Mouse (Mus musculus): Measurements from ENCODE around the gene Kcnip1.

Gene Kcnip1

GRCm38 (mm10) chr11:33827829-33828206 lies 165.1 kb downstream of the Kcnip1 start:
- DNase-seq (ENCODE audit: low spot score), result no peak

- no peak for DNase-seq (ENCODE audit: low spot score)
Measured at GRCm38 (mm10) chr11:33827085-33827828, 165.7 kb downstream of the Kcnip1 start.

DNA sequence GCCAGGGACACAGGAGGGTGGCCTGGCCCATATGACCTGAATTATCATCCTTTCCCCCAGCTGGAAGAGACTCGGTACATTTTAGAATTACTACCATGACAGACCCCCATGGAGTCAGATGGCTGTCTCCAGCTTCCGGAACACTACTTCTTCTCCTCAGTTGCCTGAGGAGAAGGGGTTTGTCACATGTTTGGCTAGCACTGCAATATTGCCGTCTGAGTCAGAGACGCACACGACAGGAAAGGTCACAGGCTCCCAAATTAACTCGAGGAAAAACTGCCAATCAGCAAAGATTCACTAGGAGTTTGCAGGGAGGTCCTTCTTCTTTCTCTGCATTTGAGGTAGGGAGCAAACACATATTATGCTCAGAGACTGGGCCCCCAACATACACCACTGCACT lies 168.2 kb downstream of the Kcnip1 start:
- DNase-seq (ENCODE audit: low spot score), result no peak

DNA sequence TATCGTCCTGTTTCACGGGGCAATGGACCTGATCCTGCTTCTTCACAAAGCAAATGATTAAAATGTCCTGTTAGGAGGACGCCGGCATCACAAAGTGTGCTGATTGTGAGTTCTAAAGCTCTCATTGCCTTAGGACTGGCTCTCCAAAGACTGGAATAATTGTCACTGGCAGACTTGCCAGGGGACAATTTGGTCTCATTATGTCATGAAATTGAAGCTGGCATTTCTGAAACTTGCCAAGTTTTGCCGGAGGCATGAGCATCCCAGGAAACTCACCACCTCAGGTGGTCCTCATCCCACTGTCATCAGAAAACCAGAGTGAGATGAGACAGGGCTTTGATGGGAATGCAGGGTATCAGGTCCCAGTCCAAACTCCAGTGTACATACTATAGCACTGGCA lies 171.6 kb downstream of the Kcnip1 start:
- DNase-seq (ENCODE audit: low spot score), result no peak

GRCm38 (mm10) chr11:33820876-33821275 lies 172.1 kb downstream of the Kcnip1 start:
- DNase-seq (ENCODE audit: low spot score), result no peak

DNA sequence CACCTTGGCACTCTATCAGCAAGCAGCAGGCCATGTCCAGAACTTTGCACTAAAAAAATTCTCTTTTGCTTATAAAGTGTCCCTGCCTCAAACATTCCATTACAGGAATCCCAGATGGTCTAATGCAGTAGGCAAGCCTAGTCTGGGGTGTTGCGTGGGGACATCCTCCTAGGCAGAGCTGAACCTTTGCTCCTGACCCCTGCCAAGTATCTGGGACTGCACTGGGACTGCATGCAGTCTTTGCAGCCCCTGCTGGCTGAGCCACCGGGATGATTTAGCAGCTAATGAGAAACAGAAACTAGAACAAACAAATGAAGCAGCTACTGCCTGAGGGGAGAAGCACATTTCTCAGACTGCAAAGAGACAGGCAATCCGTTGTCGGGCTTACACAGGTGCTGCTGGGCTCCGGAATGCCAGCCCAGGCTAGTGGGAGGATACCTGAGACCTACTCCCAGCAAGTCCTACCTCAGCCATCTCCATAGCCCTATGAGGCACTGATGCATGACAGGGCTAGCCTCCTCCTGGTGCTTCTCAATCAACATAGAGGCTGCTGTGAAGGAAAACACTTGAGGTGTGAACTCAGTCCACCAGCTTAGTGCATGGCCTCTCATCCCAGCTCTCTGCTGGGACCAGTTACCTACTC lies 174.0 kb downstream of the Kcnip1 start:
- no peak for DNase-seq (ENCODE audit: low spot score)

DNA sequence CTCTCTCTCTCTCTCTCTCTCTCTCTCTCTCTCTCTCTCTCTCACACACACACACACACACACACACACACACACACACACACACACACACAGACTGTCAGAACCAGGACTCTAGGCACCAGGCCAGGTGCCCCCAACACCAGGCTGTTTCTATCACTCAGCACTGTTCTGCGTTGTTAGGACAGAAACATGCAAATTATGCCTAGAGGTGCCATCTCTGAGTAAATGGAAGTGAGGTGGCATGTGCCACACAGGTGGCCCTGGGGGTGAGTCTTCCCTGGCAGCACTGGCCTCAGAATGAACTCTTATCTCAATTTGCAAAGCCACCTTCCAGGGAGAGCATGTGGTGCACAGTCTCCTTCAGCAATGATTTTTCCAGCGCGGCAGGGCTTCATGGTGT lies 176.9 kb downstream of the Kcnip1 start:
- DNase-seq (ENCODE audit: low spot score), result no peak

- no peak for DNase-seq (ENCODE audit: low spot score)
Measured at GRCm38 (mm10) chr11:33810105-33810504, 182.8 kb downstream of the Kcnip1 start.

DNA sequence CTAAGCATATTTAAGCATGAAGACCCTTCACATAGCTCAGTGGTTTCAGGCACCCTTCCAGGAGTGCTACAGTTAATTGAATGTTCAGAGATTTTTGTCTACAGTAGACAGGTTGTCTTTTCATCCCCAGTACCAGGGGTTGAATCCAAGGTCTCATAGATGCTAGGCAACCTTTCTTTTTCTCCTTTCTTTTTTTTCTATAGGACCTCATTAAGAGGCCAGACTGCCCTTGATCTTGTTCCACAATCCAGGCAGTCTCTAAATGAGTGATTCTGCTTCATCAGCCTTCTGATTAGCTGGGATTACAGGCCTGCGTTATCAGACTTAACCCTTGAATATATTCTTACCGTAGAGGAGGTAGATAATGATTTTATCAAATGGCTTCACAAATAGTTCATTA lies 189.9 kb downstream of the Kcnip1 start:
- DNase-seq (ENCODE audit: low spot score), result no peak

DNA sequence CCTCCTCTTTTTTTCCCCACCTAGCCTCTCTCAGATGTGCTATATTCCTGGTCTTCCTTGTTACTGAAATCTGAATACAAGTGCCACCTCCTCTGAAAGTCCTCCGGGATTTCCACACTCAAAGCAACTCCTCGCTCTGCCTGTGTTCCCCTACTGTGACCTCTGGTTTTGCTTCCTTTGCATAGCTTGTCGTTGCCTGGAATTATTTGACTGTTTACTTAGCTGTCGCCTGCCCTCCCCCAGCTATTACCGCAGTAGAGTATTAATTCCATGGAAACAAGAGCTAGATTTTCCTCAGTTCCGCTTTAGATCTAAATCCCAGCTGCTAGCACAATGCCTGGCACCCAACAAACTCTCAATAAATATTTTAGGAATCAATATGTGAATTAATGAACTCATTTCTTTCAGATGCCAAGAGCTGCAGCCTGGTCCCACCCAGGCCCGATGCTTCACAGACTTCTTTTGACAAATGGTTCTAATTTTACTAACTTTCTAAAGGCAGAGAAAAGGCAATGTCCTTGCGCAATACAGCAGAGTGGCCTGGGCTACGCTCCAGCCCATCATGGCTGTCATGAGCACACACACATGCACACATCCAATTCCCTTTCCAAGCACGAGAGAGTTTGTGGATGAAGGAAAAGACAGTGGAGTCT lies 192.4 kb downstream of the Kcnip1 start:
- no peak for DNase-seq (ENCODE audit: low spot score)

- no peak for DNase-seq (ENCODE audit: low spot score)
Measured at GRCm38 (mm10) chr11:33799933-33800332, 193.0 kb downstream of the Kcnip1 start.

DNA sequence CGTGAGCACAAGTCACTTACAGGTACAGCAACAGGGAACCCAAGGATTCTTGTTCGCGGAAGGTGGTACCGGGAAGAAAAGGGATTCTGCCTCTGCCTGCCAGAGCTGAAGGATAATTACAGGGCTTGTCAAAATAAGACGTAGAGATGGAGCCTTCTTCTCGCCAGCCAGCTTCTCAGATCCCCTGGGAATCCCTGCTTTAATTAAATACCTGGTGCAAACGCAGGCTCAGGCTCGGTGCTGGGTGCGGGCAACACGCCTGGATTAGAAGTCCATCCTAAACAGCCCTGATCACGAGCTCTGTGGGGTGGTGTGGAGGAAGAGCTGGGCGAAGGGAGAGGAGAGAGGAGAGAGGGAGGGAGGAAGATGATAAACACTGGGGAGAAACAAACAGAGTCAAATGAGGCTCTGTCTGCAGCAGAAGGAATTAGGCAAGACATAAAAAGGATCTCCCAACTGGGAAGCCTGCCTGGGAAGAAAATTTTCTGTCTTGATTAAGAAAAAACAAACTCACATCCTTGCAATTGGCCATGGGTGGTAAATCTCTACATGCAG lies 194.8 kb downstream of the Kcnip1 start:
- DNase-seq (ENCODE audit: low spot score), result no peak

- peak; percentile 34 for DNase-seq (ENCODE audit: low spot score)
Measured at GRCm38 (mm10) chr11:33787362-33787761, 205.6 kb downstream of the Kcnip1 start.

DNA sequence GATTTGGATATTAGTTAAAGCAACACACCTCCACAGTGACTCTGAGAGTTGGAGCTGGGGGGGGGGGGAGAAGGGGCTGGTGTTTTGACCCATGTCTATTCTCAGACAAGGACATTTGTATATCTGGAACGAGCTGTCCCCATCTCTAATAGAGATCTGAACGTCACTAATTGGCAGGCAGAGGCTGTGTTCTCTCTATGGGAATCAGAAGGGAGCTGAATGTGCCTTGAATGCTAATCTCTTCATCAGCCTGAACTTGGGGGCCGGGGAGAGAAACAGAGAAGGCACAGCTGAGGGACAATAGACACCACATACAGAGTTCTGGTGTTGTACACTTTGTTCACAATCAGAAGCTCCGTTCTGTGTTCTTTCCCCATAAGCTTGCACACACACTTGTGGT lies 206.4 kb downstream of the Kcnip1 start:
- no peak for DNase-seq (ENCODE audit: low spot score)

- DNase-seq (ENCODE audit: low spot score), result no peak
Measured at GRCm38 (mm10) chr11:33781561-33781971, 211.4 kb downstream of the Kcnip1 start.

DNA sequence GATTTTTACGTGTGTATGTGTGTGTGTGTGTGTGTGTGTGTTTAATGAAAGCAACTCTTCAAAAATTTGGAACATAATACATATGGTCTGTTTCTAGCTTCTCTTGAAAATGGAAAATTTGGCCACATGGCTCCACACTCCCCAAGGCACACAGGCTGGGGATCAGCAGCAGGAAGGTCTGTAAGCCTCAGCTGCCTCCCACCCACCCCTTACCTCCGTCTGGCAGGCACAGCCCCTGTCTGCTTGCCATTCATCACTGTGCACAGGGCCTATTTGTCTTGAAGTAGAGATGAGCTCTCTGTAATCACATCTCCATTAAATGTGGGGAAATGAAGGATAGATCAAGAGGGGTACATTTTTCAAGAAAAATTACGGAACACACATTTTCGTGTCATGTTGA lies 212.7 kb downstream of the Kcnip1 start:
- no peak for DNase-seq (ENCODE audit: low spot score)

DNA sequence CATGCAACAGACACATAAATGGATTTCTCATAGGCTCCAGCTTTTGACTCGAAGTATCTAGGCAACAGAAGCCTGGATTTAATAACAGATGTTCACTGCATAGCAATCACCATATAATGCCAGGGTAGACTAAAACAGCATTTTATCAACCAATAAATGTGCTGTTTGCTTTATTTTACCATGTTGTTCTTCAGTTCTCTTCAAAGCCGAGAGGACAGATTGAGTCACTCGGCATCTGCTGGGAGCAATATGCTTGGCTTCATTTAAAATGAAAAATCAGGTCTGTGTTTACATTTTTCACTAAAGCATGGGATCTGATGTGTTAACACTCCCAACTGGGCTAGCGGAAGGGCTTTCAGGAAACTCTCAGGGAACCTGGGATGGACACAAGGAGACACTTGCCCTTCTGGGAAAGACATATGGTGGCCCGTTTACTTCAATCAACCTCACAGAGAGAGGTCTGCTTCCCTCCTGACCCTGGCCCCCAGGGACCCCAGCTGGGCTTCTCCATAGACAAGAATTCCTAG lies 220.3 kb downstream of the Kcnip1 start:
- DNase-seq (ENCODE audit: low spot score), result no peak

- no peak for DNase-seq (ENCODE audit: low spot score)
Measured at GRCm38 (mm10) chr11:33772043-33772442, 220.9 kb downstream of the Kcnip1 start.

DNA sequence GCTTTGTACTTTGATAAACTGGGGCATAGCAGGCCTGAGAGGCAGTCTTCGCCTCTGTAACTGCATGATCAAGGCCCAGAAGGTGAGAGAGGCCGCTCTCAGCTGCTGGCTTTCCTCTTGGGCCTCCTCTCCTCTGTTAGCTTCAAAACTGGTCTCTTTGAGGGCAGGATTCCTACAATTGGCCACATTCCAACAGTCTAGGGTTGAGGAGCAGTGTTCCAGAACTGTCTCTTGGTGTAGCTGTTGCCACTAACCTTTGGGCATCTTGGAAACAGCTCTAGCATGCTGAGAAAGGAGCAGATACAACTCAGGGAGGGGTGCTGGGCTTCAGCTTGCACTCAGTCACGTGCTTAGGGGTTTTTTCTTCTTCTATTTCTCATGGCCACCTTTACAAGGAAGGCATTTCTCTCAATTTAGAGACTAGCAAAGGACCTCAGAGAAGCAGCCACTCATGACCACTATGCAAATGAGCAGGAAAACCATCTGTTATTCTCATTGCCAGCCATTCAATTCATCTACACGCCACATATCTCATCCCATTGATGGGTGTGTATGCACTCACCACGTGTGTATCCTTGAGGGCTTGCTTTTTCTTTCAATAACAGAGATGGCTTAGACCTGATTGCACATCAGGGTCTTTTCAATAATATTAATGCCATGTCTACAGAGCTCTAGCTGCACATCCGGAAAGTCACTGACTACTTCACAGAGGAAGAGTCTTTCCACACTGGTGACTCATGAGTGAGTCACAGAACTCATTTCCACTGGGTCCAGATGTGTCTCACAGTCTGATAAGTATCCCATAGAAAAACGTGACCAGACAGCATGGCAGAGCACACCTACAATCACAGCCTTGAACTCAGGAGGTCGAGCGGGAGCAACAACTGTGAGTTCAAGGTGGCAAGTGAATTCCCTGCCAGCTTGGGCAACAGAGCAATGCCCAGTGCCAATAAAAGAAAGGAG lies 225.7 kb downstream of the Kcnip1 start:
- DNase-seq (ENCODE audit: low spot score), result no peak

DNA sequence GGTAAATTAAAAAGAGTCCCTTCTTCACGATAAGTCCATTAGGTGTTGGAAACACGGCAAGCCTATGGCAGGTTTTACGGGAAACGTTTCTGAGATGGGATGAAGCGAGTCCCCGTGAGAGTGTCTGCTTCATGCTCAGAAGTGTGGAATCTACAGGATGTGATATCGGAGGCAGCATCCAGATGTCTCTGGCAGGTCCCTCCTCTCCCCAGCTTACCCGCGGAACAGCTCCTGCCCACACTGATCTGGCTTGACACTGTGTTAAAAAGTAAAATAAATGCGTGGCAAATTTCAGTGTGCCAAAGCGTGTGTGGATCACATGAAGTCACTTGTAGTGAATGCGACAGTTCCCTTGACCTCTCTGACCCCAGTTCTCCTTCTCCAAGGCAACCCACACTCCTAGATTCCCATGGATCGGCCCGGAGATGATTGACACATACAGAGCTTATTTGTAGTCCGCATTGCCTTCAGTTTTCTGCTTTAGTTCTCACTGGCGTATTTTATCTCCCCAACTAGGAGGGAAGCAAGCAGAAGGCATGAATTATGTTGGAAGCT lies 231.7 kb downstream of the Kcnip1 start:
- DNase-seq (ENCODE audit: low spot score), result no peak

- DNase-seq (ENCODE audit: low spot score), result no peak
Measured at GRCm38 (mm10) chr11:33756624-33757023, 236.3 kb downstream of the Kcnip1 start.

Measured in ovary, postnatal 36 days (tissue).